ENCODE assay signal across 24 mouse cellular contexts in genomic region chr6:127157321-127157720, GRCm38 (mm10).
"Had no signal": no experiment of that assay in that cellular context is flagged by ENCODE, and none has a peak within 500 bp of the region (broad histone marks: within the 10 kb centered on the region; RNA-seq: fewer than 3 reads in every experiment).

No protein-coding gene starts in this region.

- H3K36me3 ChIP-seq: heart, embryonic 10.5 days; heart, embryonic 12.5 days; hindbrain, embryonic 10.5 days; hindbrain, embryonic 12.5 days; kidney, embryonic 15.5 days; limb, embryonic 13.5 days; limb, embryonic 15.5 days; liver, embryonic 12.5 days had no signal

- DNase-seq: gastrocnemius, postnatal 14 days; gastrocnemius, postnatal 36 days; heart, adult 11 months; heart, adult 2 months; heart, postnatal 10 days; heart, postnatal 4 days; kidney, adult 11 months; kidney, adult 2 months; kidney, adult 9 months; kidney, postnatal 14 days; kidney, postnatal 36 days; layer of hippocampus, adult 9-11 months; layer of hippocampus, postnatal 36 days; left cerebral cortex, postnatal 4 days had no signal

- H3K27me3 ChIP-seq: limb, embryonic 13.5 days had no signal

- ATAC-seq: hindbrain, embryonic 16.5 days; intestine, embryonic 16.5 days; liver, embryonic 12.5 days had no signal
